Mouse (Mus musculus): ENCODE results near the gene Pnma1. TPM values are rescaled to one million over a fixed set of nuclear protein-coding genes. Genes with fewer than 3 reads are reported as not detected.

Pnma1 gene
- polyA plus RNA-seq, 3 experiments from 2014 or later: 0.40 to 0.44 TPM; not detected in 1

- no peak for ATAC-seq
These were observed 29.8 kb upstream of the Pnma1 start for GRCm38 (mm10) chr12:84178052-84178451.

- peak; percentile 20 for ATAC-seq
These were observed 28.8 kb upstream of the Pnma1 start for GRCm38 (mm10) chr12:84176886-84177765.

- peak; percentile 16 for ATAC-seq
These were observed 28.0 kb upstream of the Pnma1 start for GRCm38 (mm10) chr12:84176126-84176769.

GRCm38 (mm10) chr12:84175659-84176061, 27.4 kb upstream of the Pnma1 start:
- ATAC-seq: peak; percentile 83

GRCm38 (mm10) chr12:84174871-84175270, 26.6 kb upstream of the Pnma1 start:
- no peak for ATAC-seq

GRCm38 (mm10) chr12:84174190-84174811, 26.0 kb upstream of the Pnma1 start:
- ATAC-seq: no peak

- no peak for ATAC-seq
These were observed 25.1 kb upstream of the Pnma1 start for GRCm38 (mm10) chr12:84173309-84173915.

GRCm38 (mm10) chr12:84172862-84173261, 24.6 kb upstream of the Pnma1 start:
- ATAC-seq: no peak

GRCm38 (mm10) chr12:84172216-84172615, 23.9 kb upstream of the Pnma1 start:
- ATAC-seq: no peak

GRCm38 (mm10) chr12:84170610-84171009, 22.3 kb upstream of the Pnma1 start:
- peak; percentile 53 for ATAC-seq

GRCm38 (mm10) chr12:84165631-84166373, 17.5 kb upstream of the Pnma1 start:
- no peak for ATAC-seq

- no peak for ATAC-seq
These were observed 15.4 kb upstream of the Pnma1 start for GRCm38 (mm10) chr12:84163586-84164110.

- peak; percentile 68 for ATAC-seq
These were observed 14.8 kb upstream of the Pnma1 start for GRCm38 (mm10) chr12:84163133-84163532.

- no peak for ATAC-seq
These were observed 13.5 kb upstream of the Pnma1 start for GRCm38 (mm10) chr12:84161616-84162433.

- no peak for ATAC-seq
These were observed 12.8 kb upstream of the Pnma1 start for GRCm38 (mm10) chr12:84161116-84161515.

- no peak for ATAC-seq
These were observed 12.2 kb upstream of the Pnma1 start for GRCm38 (mm10) chr12:84160491-84160890.

- ATAC-seq: no peak
These were observed 9.9 kb upstream of the Pnma1 start for GRCm38 (mm10) chr12:84158156-84158555.

GRCm38 (mm10) chr12:84156210-84156609, 7.9 kb upstream of the Pnma1 start:
- ATAC-seq: no peak

- ATAC-seq: no peak
These were observed 7.2 kb upstream of the Pnma1 start for GRCm38 (mm10) chr12:84155523-84155871.

- ATAC-seq: no peak
These were observed 6.7 kb upstream of the Pnma1 start for GRCm38 (mm10) chr12:84154786-84155522.

All from inflammation-experienced regulatory T-cells, adult 6 months (primary cell).